Mouse (Mus musculus) embryonic facial prominence, embryonic 14.5 days (tissue): ENCODE results near the gene Fhit. TPM values are rescaled to one million over a fixed set of nuclear protein-coding genes. Genes with fewer than 3 reads are reported as not detected.

Experiments used
- ATAC-seq: fragments of 200-750 bp; cut with Nextera tagmentation; 2 replicates; pipeline ENCODE4 v1.8.0; 2017; ENCODE audit warnings: low read depth, moderate number of reproducible peaks, moderate TSS enrichment
- DNase-seq: peaks from one replicate; pipeline ENCODE4 v3.0.0-alpha.2; 2015; ENCODE audit warnings: low spot score
- H3K27ac ChIP-seq: fragments of 300-500 bp; sonication (generic); replicated peaks from 2 replicates; pipeline ENCODE4 v1.5.1; 2014; ENCODE audit warnings: low read depth, mild to moderate bottlenecking, low read length, moderate library complexity
- H3K27me3 ChIP-seq: fragments of 300-500 bp; sonication (generic); replicated peaks from 2 replicates; pipeline ENCODE4 v1.6.1; 2014; ENCODE audit warnings: low read length; ENCODE audit not compliant: control insufficient read depth, insufficient read depth
- H3K36me3 ChIP-seq: fragments of 300-500 bp; sonication (generic); 2 replicates; pipeline ENCODE4 v1.6.1; 2014; ENCODE audit warnings: low read length, mixed read lengths; ENCODE audit not compliant: control insufficient read depth, insufficient read depth
- H3K4me1 ChIP-seq: fragments of 300-500 bp; sonication (generic); 2 replicates; pipeline ENCODE4 v1.6.1; 2014; ENCODE audit warnings: antibody characterized with exemption, low read length; ENCODE audit not compliant: control insufficient read depth, insufficient read depth
- H3K4me2 ChIP-seq: fragments of 300-500 bp; sonication (generic); 2 replicates; pipeline ENCODE4 v1.6.1; 2014; ENCODE audit warnings: low read depth, mild to moderate bottlenecking, low read length, moderate library complexity, mixed read lengths
- H3K4me3 ChIP-seq: fragments of 300-500 bp; sonication (generic); 2 replicates; pipeline ENCODE4 v1.5.1; 2014; ENCODE audit warnings: low read depth, mild to moderate bottlenecking, low read length
- H3K9ac ChIP-seq: fragments of 300-500 bp; sonication (generic); 2 replicates; pipeline ENCODE4 v1.6.1; 2014; ENCODE audit warnings: low read depth, mild to moderate bottlenecking, low read length, moderate library complexity, mixed read lengths
- H3K9me3 ChIP-seq: fragments of 300-500 bp; sonication (generic); 2 replicates; pipeline ENCODE4 v1.6.1; 2016; ENCODE audit warnings: low read length; ENCODE audit not compliant: control insufficient read depth
- WGBS: fragments of 180-500 bp; shearing (Covaris S2); extraction: QIAGEN DNeasy Blood & Tissue Kit; methylation state at CpG from one replicate; pipeline ENCODE4 v1.1.7; 2014; 5-methylcytosine and 5-hydroxymethylcytosine counted together
- polyA plus RNA-seq: library from polyadenylated mRNA; unstranded; fragments of >200 nt; fragmentation: Nextera tagmentation; extraction: Ambion mirVana; gene quantifications from 2 replicates; pipeline ENCODE4 v1.2.1, GENCODE M21; 2014

Fhit gene
- polyA plus RNA-seq, 1 experiment from 2014 or later = 8.1 TPM

- Histone ChIP-seq H3K27me3 (no peaks in the 10 kb centered on the region), H3K36me3 (no peaks in the 10 kb centered on the region), H3K9me3 (no peaks in the 10 kb centered on the region), H3K27ac (no peak overlapping the region), H3K4me1 (peaks cover 4% of the 10 kb centered on the region; the same call in 1 of the 2 replicates), H3K4me3 (no peak overlapping the region), H3K4me2 (no peak overlapping the region), H3K9ac (no peak overlapping the region)
- no peak for ATAC-seq
- DNase-seq = no peak
- 18% methylated on average over 1 of the region's 1 CpGs for WGBS
Measured at GRCm38 (mm10) chr14:9619840-9620239, 1542.0 kb downstream of the Fhit start.

- WGBS = 88% methylated on average over 3 of the region's 3 CpGs
- no peak overlapping the region for H3K4me2 ChIP-seq
- H3K36me3 ChIP-seq = no peaks in the 10 kb centered on the region
- ATAC-seq (no peak), DNase-seq (no peak)
- H3K27me3 ChIP-seq = no peaks in the 10 kb centered on the region
- H3K9ac ChIP-seq = no peak overlapping the region
- H3K4me3 ChIP-seq = no peak overlapping the region
- H3K4me1 ChIP-seq = no peaks in the 10 kb centered on the region
- no peaks in the 10 kb centered on the region for H3K9me3 ChIP-seq
- H3K27ac ChIP-seq = no peak overlapping the region
Measured at GRCm38 (mm10) chr14:9613126-9613525, 1548.7 kb downstream of the Fhit start.

- Histone ChIP-seq H3K9ac (no peak overlapping the region), H3K4me2 (no peak overlapping the region), H3K27me3 (no peaks in the 10 kb centered on the region), H3K27ac (no peak overlapping the region), H3K36me3 (no peaks in the 10 kb centered on the region), H3K9me3 (no peaks in the 10 kb centered on the region), H3K4me1 (no peaks in the 10 kb centered on the region), H3K4me3 (no peak overlapping the region)
- no peak for DNase-seq
- ATAC-seq = no peak
- 79% methylated on average over 7 of the region's 7 CpGs for WGBS
Measured at GRCm38 (mm10) chr14:9609120-9609519, 1552.7 kb downstream of the Fhit start.

DNA sequence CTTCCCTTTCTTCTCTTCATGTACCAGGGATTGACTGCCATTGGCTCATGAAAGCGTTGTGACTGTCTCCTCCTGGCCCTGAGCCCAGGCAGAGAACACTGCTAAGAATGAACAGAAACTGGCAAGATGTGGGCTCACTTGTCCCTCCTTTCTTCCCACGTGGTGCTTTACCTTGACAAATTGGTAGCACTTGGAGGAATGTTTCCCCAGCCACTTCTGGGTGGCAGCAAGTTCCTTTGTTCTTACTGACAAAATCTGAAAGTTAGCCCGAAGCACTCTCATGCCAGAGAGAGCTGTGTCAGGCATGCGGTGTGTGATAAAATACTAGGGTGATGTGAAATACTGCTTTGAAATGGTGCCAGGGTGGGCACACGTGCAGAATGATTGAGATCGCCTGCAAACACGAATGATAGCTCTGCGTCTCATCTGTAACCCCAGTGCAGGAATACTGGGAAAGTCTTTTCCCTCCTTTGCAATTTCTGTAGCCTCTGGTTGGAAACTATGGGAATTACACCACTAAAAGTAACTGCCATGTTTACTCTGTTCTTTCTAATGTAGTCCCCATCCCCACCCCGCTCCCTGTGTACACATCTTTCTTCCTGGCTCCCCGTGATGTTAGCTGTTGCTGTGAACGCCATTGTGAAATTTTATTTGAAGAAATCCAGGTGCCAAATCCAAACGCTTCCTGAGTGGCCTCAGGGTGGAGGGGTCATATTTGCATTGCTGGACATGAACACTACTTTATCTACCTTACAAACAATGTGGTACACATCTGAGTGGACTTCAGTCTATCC, 1555.1 kb downstream of the Fhit start:
- no peak overlapping the region for H3K27ac ChIP-seq
- no peak overlapping the region for H3K4me3 ChIP-seq
- no peak overlapping the region for H3K4me2 ChIP-seq
- H3K9me3 ChIP-seq = no peaks in the 10 kb centered on the region
- H3K4me1 ChIP-seq = no peaks in the 10 kb centered on the region
- H3K36me3 ChIP-seq = no peaks in the 10 kb centered on the region
- no peaks in the 10 kb centered on the region for H3K27me3 ChIP-seq
- 0 out of 2 replicates have a peak, but pooled peaks have one; percentile 41 for ATAC-seq
- no peak overlapping the region for H3K9ac ChIP-seq
- 68% methylated on average over 12 of the region's 12 CpGs for WGBS
- DNase-seq = peak; percentile 56

- Histone ChIP-seq H3K9me3 (no peaks in the 10 kb centered on the region), H3K36me3 (no peaks in the 10 kb centered on the region), H3K4me2 (no peak overlapping the region), H3K27me3 (no peaks in the 10 kb centered on the region), H3K27ac (no peak overlapping the region), H3K9ac (no peak overlapping the region), H3K4me3 (no peak overlapping the region), H3K4me1 (no peaks in the 10 kb centered on the region)
- ATAC-seq (no peak), DNase-seq (no peak)
Measured at GRCm38 (mm10) chr14:9600271-9600670, 1561.6 kb downstream of the Fhit start.

DNA sequence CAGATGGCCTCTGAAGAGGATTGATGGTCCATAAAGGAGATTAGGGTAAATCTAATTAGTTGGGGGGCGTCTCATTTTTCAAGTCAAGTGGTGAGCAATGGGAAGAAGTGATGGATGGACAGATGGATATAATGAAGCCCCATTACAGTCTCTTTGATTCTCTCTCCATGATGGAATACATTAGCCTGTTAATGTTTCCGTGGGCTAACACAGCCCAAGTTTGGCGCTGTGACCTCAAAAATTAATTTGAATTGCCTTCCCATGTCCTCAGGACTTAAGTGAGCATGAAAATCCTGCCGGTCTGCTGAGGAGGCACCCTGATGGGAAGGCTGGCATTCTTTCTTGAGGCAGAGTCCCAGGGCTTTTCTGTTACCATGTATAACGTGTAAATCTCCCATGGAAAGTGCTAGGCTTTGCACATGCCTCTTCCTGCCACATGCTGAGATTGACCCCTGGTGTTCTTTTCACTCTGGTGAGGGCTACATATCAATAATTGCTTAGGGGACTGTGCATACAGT, 1564.3 kb downstream of the Fhit start:
- H3K27ac ChIP-seq = no peak overlapping the region
- 40% methylated on average over 5 of the region's 5 CpGs for WGBS
- ATAC-seq = no peak; the same call in 1 of the 2 replicates
- no peaks in the 10 kb centered on the region for H3K4me1 ChIP-seq
- H3K9me3 ChIP-seq = no peaks in the 10 kb centered on the region
- no peak overlapping the region for H3K9ac ChIP-seq
- no peaks in the 10 kb centered on the region for H3K36me3 ChIP-seq
- no peak overlapping the region for H3K4me2 ChIP-seq
- DNase-seq = no peak
- no peak overlapping the region for H3K4me3 ChIP-seq
- H3K27me3 ChIP-seq = no peaks in the 10 kb centered on the region

GRCm38 (mm10) chr14:9589121-9589520, 1572.7 kb downstream of the Fhit start:
- no peak overlapping the region for H3K4me2 ChIP-seq
- H3K27ac ChIP-seq = no peak overlapping the region
- no peak overlapping the region for H3K4me3 ChIP-seq
- peaks cover under 1% of the 10 kb centered on the region; the same call in 1 of the 2 replicates for H3K4me1 ChIP-seq
- no peaks in the 10 kb centered on the region for H3K9me3 ChIP-seq
- no peaks in the 10 kb centered on the region for H3K36me3 ChIP-seq
- no peak overlapping the region for H3K9ac ChIP-seq
- ATAC-seq (no peak), DNase-seq (no peak)
- WGBS = 85% methylated on average over 1 of the region's 1 CpGs
- no peaks in the 10 kb centered on the region for H3K27me3 ChIP-seq

DNA sequence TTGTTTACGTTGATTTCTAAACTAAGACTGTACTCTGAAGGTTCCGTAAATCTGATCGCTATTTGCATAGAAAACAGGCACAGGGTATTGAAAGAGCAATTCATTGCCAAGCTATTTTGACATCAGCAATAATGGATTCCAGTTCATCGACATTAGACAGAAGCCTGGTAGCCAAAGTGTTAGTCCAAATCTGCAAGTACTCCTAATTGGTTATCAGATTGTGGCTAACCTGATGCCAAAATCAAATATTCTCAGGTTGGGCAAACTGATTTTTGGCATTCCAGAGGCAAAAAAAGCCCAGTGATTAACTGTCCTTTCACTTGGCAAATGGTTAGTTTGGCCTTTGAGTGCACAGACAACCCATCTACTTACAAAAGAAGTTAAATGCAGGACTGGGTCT, 1573.9 kb downstream of the Fhit start:
- Histone ChIP-seq H3K9me3 (no peaks in the 10 kb centered on the region), H3K4me2 (no peak overlapping the region), H3K27ac (no peak overlapping the region), H3K4me1 (peaks cover 6% of the 10 kb centered on the region; the same call in 1 of the 2 replicates), H3K27me3 (no peaks in the 10 kb centered on the region), H3K36me3 (no peaks in the 10 kb centered on the region), H3K9ac (no peak overlapping the region), H3K4me3 (no peak overlapping the region)
- 89% methylated on average over 4 of the region's 4 CpGs for WGBS
- ATAC-seq (no peak), DNase-seq (no peak)
